Mouse (Mus musculus) small intestine, adult 2 months (tissue): ENCODE results near the gene Npy5r.

Experiments
- CTCF ChIP-seq: fragments of 200-500 bp; IDR thresholded peaks from 2 replicates; pipeline ENCODE4 v1.5.1; 2012; ENCODE audit warnings: low read depth, mild to moderate bottlenecking, control low read depth, inconsistent platforms, low read length, moderate library complexity, mixed read lengths; ENCODE audit not compliant: insufficient replicate concordance, insufficient read length; ENCODE audit errors: extremely low read depth
- POLR2A ChIP-seq: fragments of 200-500 bp; IDR thresholded peaks from 2 replicates; pipeline ENCODE4 v1.6.1; 2012; ENCODE audit warnings: low read depth, mild to moderate bottlenecking, control low read depth, inconsistent platforms, low read length, moderate library complexity

DNA sequence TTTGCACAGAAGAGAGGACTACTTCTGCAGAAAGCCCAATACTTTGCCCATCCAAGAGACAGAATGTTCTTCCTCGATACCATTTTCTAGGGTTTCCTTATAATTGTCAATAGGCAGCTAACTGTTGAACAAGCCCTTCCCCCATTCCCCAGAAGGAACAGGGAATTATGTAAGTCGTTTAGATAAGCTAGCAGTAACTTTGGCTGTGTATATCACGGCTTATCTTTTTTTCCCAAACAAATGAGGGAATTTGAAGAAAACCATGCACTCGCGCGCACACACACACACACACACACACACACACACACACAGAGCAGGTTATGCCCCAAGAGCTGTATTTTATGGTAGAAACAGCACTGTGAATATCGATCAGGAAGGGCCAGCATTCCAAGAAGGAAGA lies 10.9 kb upstream of the Npy5r start:
- TF ChIP-seq CTCF (no peak), POLR2A (no peak)
